Mouse (Mus musculus) intestine, embryonic 14.5 days (tissue): ENCODE data around the gene Ikzf4. TPM values are rescaled to one million over a fixed set of nuclear protein-coding genes. Genes with fewer than 3 reads are reported as not detected.

ENCODE experiments used
- microRNA-seq: library from miRNA; unstranded; fragments of <30 nt; microRNA quantifications from one replicate; pipeline ENCODE4, GENCODE M21; 2016
- polyA plus RNA-seq: library from polyadenylated mRNA; unstranded; fragments of >200 nt; fragmentation: Nextera tagmentation; extraction: Ambion mirVana; gene quantifications from 2 replicates; pipeline ENCODE4 v1.2.1, GENCODE M21; 2014

Gene Ikzf4
- polyA plus RNA-seq, 1 experiment from 2014 or later = 3.2 TPM

Small RNA genes lying within 50 kb of the gene (microRNA-seq; reads per million reads assigned to microRNA genes)
- gene Mir6917 = 0.51 reads per million

Other genes with a start within 250 kb of the Ikzf4 start
- 47.6 and 56.7 TPM in 2 replicates for gene Slc39a5, start 244.8 kb downstream of the Ikzf4 start, polyA plus RNA-seq
- 94.7 and 99.1 TPM in 2 replicates for gene Nabp2, start 234.5 kb downstream of the Ikzf4 start, polyA plus RNA-seq
- gene Rnf41, start 234.3 kb downstream of the Ikzf4 start, polyA plus RNA-seq = 30.5 and 36.0 TPM in 2 replicates
- gene Smarcc2, start 186.7 kb downstream of the Ikzf4 start, polyA plus RNA-seq = 71.9 and 82.2 TPM in 2 replicates
- 1,777 and 1,828 TPM in 2 replicates for gene Myl6, start 151.8 kb downstream of the Ikzf4 start, polyA plus RNA-seq
- gene Myl6b, start 147.3 kb downstream of the Ikzf4 start, polyA plus RNA-seq = 3.1 TPM in 2 replicates
- 27.3 and 28.0 TPM in 2 replicates for gene Esyt1, start 120.1 kb downstream of the Ikzf4 start, polyA plus RNA-seq
- 11.3 TPM in 2 replicates for gene Zc3h10, start 98.2 kb downstream of the Ikzf4 start, polyA plus RNA-seq
- 4,682 and 5,210 TPM in 2 replicates for gene Rpl41, start 96.7 kb downstream of the Ikzf4 start, polyA plus RNA-seq
- gene Pa2g4, start 80.0 kb downstream of the Ikzf4 start, polyA plus RNA-seq = 248 and 252 TPM in 2 replicates
- 31.2 and 32.4 TPM in 2 replicates for gene Erbb3, start 56.3 kb downstream of the Ikzf4 start, polyA plus RNA-seq
- gene Rps26, start 19.2 kb downstream of the Ikzf4 start, polyA plus RNA-seq = 1,095 and 1,163 TPM in 2 replicates
- gene Suox, start 28.1 kb upstream of the Ikzf4 start, polyA plus RNA-seq = 9.8 and 12.7 TPM in 2 replicates
- gene Rab5b, start 50.3 kb upstream of the Ikzf4 start, polyA plus RNA-seq = 59.4 and 64.4 TPM in 2 replicates
- 1.2 TPM in 2 replicates for gene Pmel, start 58.2 kb upstream of the Ikzf4 start, polyA plus RNA-seq
- 89.0 and 93.2 TPM in 2 replicates for gene Cdk2, start 59.0 kb upstream of the Ikzf4 start, polyA plus RNA-seq
- 5.9 and 7.7 TPM in 2 replicates for gene Dgka, start 98.9 kb upstream of the Ikzf4 start, polyA plus RNA-seq
- 34.2 and 38.5 TPM in 2 replicates for gene Pym1, start 101.9 kb upstream of the Ikzf4 start, polyA plus RNA-seq
- gene Mmp19, start 144.9 kb upstream of the Ikzf4 start, polyA plus RNA-seq = 0.43 and 0.72 TPM in 2 replicates
- 35.5 and 37.7 TPM in 2 replicates for gene Dnajc14, start 158.1 kb upstream of the Ikzf4 start, polyA plus RNA-seq
- gene Tmem198b, start 158.4 kb upstream of the Ikzf4 start, polyA plus RNA-seq = 13.2 and 16.4 TPM in 2 replicates
- 189 and 203 TPM in 2 replicates for gene Sarnp, start 171.3 kb upstream of the Ikzf4 start, polyA plus RNA-seq
- gene Ormdl2, start 175.7 kb upstream of the Ikzf4 start, polyA plus RNA-seq = 86.0 and 88.0 TPM in 2 replicates
- 4.5 and 5.3 TPM in 2 replicates for gene Gdf11, start 245.7 kb upstream of the Ikzf4 start, polyA plus RNA-seq